Mouse (Mus musculus): ENCODE data around the gene Sh3bp2.

GRCm38 (mm10) chr5:34592666-34593065 is 67.0 kb downstream of the Sh3bp2 start:
- TF ChIP-seq CTCF (IDR thresholded peaks at IDR 0.05; ENCODE audit: extremely low read depth, insufficient read length, insufficient replicate concordance, low read depth, low read length), result no peak
- TF ChIP-seq POLR2A (IDR thresholded peaks at IDR 0.05; ENCODE audit: low read depth, low read length), result no peak

All from small intestine, adult 2 months (tissue).